Mouse (Mus musculus): ENCODE measurements around the gene Olfr1058. TPM values are rescaled to one million over a fixed set of nuclear protein-coding genes. Genes with fewer than 3 reads are reported as not detected.

Gene Olfr1058
- polyA plus RNA-seq (2012; rRNA removed), result not detected in 2 replicates

GRCm38 (mm10) chr2:86388461-86388860 is at the start of gene Olfr1058:
Gene Olfr1058, minus strand, starts transcription at chr2:86388561.

GRCm38 (mm10) chr2:86426649-86427048 is 38.3 kb upstream of the Olfr1058 start, which contains the start of gene Olfr1062:
Gene Olfr1062, minus strand, starts transcription at chr2:86426749.

GRCm38 (mm10) chr2:86413950-86414349 is 25.6 kb upstream of the Olfr1058 start, which contains the start of gene Olfr1061:
Gene Olfr1061, minus strand, starts transcription at chr2:86414050.

GRCm38 (mm10) chr2:86378293-86378692 is 10.1 kb downstream of the Olfr1058 start, which contains the start of gene Olfr1057:
Gene Olfr1057, minus strand, starts transcription at chr2:86378393.

GRCm38 (mm10) chr2:86362369-86362768 is 26.0 kb downstream of the Olfr1058 start, which contains the start of gene Olfr1056:
Gene Olfr1056, minus strand, starts transcription at chr2:86362469.

GRCm38 (mm10) chr2:86350184-86350583 is 38.2 kb downstream of the Olfr1058 start, which contains the start of gene Olfr1055:
Gene Olfr1055, minus strand, starts transcription at chr2:86350284.

GRCm38 (mm10) chr2:86335333-86335732 is 53.0 kb downstream of the Olfr1058 start, which contains the start of gene Olfr1054:
Gene Olfr1054, minus strand, starts transcription at chr2:86335433.

Other genes starting within 250 kb of the Olfr1058 start
- gene Olfr1040, start 241.8 kb downstream of the Olfr1058 start, polyA plus RNA-seq (2012; rRNA removed), result not detected in 2 replicates
- gene Olfr1042, start 226.7 kb downstream of the Olfr1058 start, polyA plus RNA-seq (2012; rRNA removed), result not detected in 2 replicates
- gene Olfr1043, start 221.0 kb downstream of the Olfr1058 start, polyA plus RNA-seq (2012; rRNA removed), result not detected in 2 replicates
- not detected in 2 replicates for gene Olfr1044, start 210.7 kb downstream of the Olfr1058 start, polyA plus RNA-seq (2012; rRNA removed)
- not detected in 2 replicates for gene Olfr52, start 202.9 kb downstream of the Olfr1058 start, polyA plus RNA-seq (2012; rRNA removed)
- not detected in 2 replicates for gene Olfr1045, start 185.6 kb downstream of the Olfr1058 start, polyA plus RNA-seq (2012; rRNA removed)
- gene Olfr1046, start 169.2 kb downstream of the Olfr1058 start, polyA plus RNA-seq (2012; rRNA removed), result not detected in 2 replicates
- gene Olfr1047, start 157.2 kb downstream of the Olfr1058 start, polyA plus RNA-seq (2012; rRNA removed), result not detected in 2 replicates
- gene Olfr1048, start 148.3 kb downstream of the Olfr1058 start, polyA plus RNA-seq (2012; rRNA removed), result not detected in 2 replicates
- gene Olfr1049, start 130.2 kb downstream of the Olfr1058 start, polyA plus RNA-seq (2012; rRNA removed), result not detected in 2 replicates
- gene Olfr1051, start 109.5 kb downstream of the Olfr1058 start, polyA plus RNA-seq (2012; rRNA removed), result not detected in 2 replicates
- gene Olfr1052, start 96.1 kb downstream of the Olfr1058 start, polyA plus RNA-seq (2012; rRNA removed), result not detected in 2 replicates
- gene Olfr1053, start 73.3 kb downstream of the Olfr1058 start, polyA plus RNA-seq (2012; rRNA removed), result not detected in 2 replicates
- gene Olfr1054, start 53.1 kb downstream of the Olfr1058 start, polyA plus RNA-seq (2012; rRNA removed), result not detected in 2 replicates
- gene Olfr1055, start 38.3 kb downstream of the Olfr1058 start, polyA plus RNA-seq (2012; rRNA removed), result not detected in 2 replicates
- gene Olfr1056, start 26.1 kb downstream of the Olfr1058 start, polyA plus RNA-seq (2012; rRNA removed), result not detected in 2 replicates
- gene Olfr1057, start 10.2 kb downstream of the Olfr1058 start, polyA plus RNA-seq (2012; rRNA removed), result not detected in 2 replicates
- gene Olfr1061, start 25.5 kb upstream of the Olfr1058 start, polyA plus RNA-seq (2012; rRNA removed), result not detected in 2 replicates
- not detected in 2 replicates for gene Olfr1062, start 38.2 kb upstream of the Olfr1058 start, polyA plus RNA-seq (2012; rRNA removed)
- gene Olfr1065, start 62.0 kb upstream of the Olfr1058 start, polyA plus RNA-seq (2012; rRNA removed), result not detected in 2 replicates
- not detected in 2 replicates for gene Olfr1066, start 67.7 kb upstream of the Olfr1058 start, polyA plus RNA-seq (2012; rRNA removed)
- not detected in 2 replicates for gene Olfr228, start 98.8 kb upstream of the Olfr1058 start, polyA plus RNA-seq (2012; rRNA removed)
- gene Olfr1076, start 119.9 kb upstream of the Olfr1058 start, polyA plus RNA-seq (2012; rRNA removed), result not detected in 2 replicates
- gene Olfr1079, start 153.9 kb upstream of the Olfr1058 start, polyA plus RNA-seq (2012; rRNA removed), result not detected in 2 replicates
- not detected in 2 replicates for gene Olfr1080, start 169.7 kb upstream of the Olfr1058 start, polyA plus RNA-seq (2012; rRNA removed)
- gene Olfr1082, start 210.4 kb upstream of the Olfr1058 start, polyA plus RNA-seq (2012; rRNA removed), result not detected in 2 replicates